Mouse (Mus musculus): ENCODE data around the gene Pvrig. TPM values are rescaled to one million over a fixed set of nuclear protein-coding genes. Genes with fewer than 3 reads are reported as not detected.
"Not testable (repeated sequence)": the region's sequence is repeated elsewhere in the genome, so short reads cannot be mapped to it uniquely, and the experiment has no call there.

Pvrig gene
- not detected in 2 replicates for total RNA-seq (2015; ENCODE audit: low replicate concordance)
- total RNA-seq (2017; ENCODE audit: low replicate concordance): not detected in 2 replicates

DNA sequence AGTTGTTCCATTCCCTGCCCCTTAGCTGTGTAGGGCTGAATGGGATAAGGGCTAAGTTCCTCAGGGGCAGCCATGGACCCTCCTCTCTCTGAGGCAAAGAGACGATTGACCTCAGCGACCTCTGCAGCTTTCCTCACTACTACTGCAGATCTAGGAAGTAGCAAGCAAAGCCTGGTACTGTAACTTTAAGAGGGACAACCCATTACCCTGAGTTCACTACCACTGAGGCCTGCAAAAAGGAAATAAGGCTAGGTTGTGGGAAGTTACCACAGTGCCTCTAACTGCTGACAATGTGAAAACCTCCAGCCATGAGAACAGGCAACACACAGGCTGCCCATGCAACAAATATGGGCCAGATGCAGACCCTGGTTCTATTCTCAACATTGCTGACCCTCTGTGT, at the start of gene Pvrig:
TSS of gene Pvrig (plus strand) at position 301 of the 400 bp plus-strand sequence.
- no peak for ATAC-seq (replicated peaks; ENCODE audit: low FRiP score, poor library complexity, severe bottlenecking)

DNA sequence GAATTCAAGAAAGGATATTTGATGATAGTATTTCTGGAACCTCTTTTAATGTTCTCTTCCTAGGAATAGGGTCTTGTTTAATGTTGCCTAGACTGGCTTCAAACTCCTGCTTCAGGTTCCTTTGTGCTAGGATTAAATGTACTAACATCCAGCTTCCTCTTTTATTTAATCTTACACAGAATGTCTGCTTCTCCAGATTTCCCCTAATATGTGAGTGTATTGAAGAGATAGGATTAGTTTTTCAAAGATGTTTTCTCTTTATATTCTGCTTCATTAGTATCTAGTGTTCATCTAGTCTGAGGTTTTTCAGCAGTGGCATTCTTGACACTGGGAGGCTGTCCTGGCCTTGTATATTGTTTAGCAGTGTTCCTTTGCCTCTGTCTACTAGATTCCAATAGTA, 47.6 kb upstream of the Pvrig start:
- ATAC-seq (replicated peaks; ENCODE audit: low FRiP score, poor library complexity, severe bottlenecking): no peak

DNA sequence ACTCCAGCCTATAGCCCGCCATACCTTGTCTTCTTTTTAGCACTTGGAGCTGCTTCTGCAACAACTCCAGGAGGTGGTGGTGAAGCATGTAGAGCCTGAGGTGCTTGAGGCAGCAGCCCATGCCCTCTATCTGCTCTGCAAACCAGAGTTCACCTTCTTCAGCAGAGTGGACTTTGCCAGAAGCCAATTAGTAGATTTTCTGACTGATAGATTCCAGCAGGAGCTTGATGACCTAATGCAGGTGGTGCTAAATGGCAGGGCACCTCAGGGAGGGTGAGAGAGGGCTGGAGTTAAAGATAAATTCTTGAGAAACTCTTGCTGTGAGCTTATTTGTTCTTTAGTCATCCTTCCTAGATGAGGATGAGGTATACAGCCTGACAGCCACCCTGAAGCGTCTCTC, 42.1 kb upstream of the Pvrig start:
- no peak for ATAC-seq (replicated peaks; ENCODE audit: low FRiP score, poor library complexity, severe bottlenecking)

DNA sequence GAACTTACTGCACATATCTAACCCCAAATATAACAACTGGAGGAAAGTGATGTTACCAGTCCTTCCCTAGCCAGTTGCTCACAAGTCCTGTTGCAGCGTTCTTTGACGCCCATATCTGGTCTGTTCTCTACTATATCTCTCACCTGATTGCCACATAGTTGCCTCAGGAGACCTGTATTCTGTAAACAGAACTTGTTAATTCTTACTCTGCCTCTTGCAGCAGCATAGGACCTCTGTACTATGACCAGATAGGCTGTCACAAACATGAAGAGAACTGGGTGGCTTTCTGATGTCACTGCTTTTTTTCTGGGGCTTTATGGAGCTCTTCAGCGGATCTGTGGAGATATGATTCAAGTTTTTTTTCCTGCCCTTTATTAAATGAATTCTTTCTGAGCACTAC, 29.0 kb upstream of the Pvrig start:
- no peak for ATAC-seq (replicated peaks; ENCODE audit: low FRiP score, poor library complexity, severe bottlenecking)

DNA sequence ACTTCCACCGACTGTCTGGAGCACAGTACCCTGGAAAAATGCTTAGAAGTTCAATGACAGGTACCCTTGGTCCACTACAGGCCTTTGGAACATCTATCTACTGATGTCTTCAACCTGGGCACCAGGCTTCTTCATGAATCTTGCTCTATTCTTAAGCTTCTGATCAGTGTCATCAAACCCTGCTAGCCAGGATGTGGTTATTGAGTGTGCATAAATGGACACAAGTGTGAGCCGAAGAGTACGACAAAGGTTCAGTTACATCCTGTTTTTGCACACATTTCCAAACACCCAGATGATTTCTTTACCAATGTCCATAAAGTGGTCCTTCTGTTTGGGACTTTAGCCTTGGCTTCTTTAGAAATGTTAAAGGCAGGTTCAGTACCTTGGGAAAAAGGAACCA, 1.5 kb downstream of the Pvrig start:
- no peak for ATAC-seq (replicated peaks; ENCODE audit: low FRiP score, poor library complexity, severe bottlenecking)

DNA sequence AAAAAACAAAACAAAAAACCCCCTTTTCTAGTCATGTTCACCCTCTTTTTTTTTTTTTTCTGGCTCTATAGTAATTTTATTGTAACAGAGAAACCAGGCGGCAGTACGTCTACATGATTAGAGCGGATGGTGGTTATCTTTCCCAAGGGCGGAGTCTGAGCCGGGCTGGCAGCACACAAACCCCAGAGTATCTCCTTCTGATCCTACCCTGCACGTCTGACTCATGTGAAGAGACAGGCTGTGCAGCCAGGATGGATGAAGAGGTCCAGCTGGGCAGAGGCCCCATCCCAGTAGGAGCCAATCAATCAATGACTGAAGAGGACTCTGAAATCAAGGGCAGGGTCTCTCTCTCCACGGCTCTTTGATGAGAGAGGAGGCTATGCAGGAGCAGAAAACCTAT, 21.4 kb downstream of the Pvrig start:
- not testable (repeated sequence) for ATAC-seq (replicated peaks; ENCODE audit: low FRiP score, poor library complexity, severe bottlenecking)

DNA sequence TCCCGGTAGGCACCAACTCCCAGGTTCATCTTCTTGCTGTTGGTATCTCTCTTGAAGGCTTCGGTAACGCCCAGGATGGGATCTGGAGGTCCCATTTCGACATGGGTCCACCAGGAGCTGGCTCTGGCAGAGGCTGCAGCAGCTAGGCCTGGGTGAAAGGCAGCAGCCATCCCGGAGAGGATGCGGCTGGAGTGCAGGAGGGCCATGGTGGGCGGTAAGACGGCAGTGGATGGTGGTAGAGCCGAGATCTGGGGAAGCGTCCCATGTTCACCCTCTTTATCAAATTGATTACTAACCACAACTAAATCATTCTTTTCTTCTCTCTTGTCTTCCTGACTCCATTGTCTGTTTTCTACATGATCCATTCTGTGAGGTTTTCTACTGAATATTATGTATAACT, 23.6 kb downstream of the Pvrig start:
- peak; percentile 63; the same call in 1 of the 2 replicates for ATAC-seq (replicated peaks; ENCODE audit: low FRiP score, poor library complexity, severe bottlenecking)

Other genes with a start within 250 kb of the Pvrig start
- 14.7 and 16.6 TPM in 2 replicates for gene Zscan21, start 225.1 kb upstream of the Pvrig start, total RNA-seq (2015; ENCODE audit: low replicate concordance)
- gene Zscan21, start 225.1 kb upstream of the Pvrig start, total RNA-seq (2017; ENCODE audit: low replicate concordance): 5.7 and 12.6 TPM in 2 replicates
- 3.4 and 8.6 TPM in 2 replicates for gene Zfp113, start 186.2 kb upstream of the Pvrig start, total RNA-seq (2015; ENCODE audit: low replicate concordance)
- 2.0 and 4.1 TPM in 2 replicates for gene Zfp113, start 186.2 kb upstream of the Pvrig start, total RNA-seq (2017; ENCODE audit: low replicate concordance)
- 34.2 and 54.1 TPM in 2 replicates for gene Cops6, start 180.9 kb upstream of the Pvrig start, total RNA-seq (2015; ENCODE audit: low replicate concordance)
- 10.1 and 22.2 TPM in 2 replicates for gene Cops6, start 180.9 kb upstream of the Pvrig start, total RNA-seq (2017; ENCODE audit: low replicate concordance)
- 9.6 and 16.2 TPM in 2 replicates for gene Ap4m1, start 170.0 kb upstream of the Pvrig start, total RNA-seq (2015; ENCODE audit: low replicate concordance)
- gene Ap4m1, start 170.0 kb upstream of the Pvrig start, total RNA-seq (2017; ENCODE audit: low replicate concordance): 18.1 and 19.4 TPM in 2 replicates
- gene Mcm7, start 169.5 kb upstream of the Pvrig start, total RNA-seq (2015; ENCODE audit: low replicate concordance): 218 and 223 TPM in 2 replicates
- 304 and 424 TPM in 2 replicates for gene Mcm7, start 169.5 kb upstream of the Pvrig start, total RNA-seq (2017; ENCODE audit: low replicate concordance)
- gene Taf6, start 154.5 kb upstream of the Pvrig start, total RNA-seq (2015; ENCODE audit: low replicate concordance): 40.4 and 42.3 TPM in 2 replicates
- gene Taf6, start 154.5 kb upstream of the Pvrig start, total RNA-seq (2017; ENCODE audit: low replicate concordance): 21.8 and 30.3 TPM in 2 replicates
- gene Cnpy4, start 154.5 kb upstream of the Pvrig start, total RNA-seq (2015; ENCODE audit: low replicate concordance): 13.0 and 23.8 TPM in 2 replicates
- 23.5 and 29.3 TPM in 2 replicates for gene Cnpy4, start 154.5 kb upstream of the Pvrig start, total RNA-seq (2017; ENCODE audit: low replicate concordance)
- gene Mblac1, start 147.6 kb upstream of the Pvrig start, total RNA-seq (2015; ENCODE audit: low replicate concordance): 0.72 TPM in 1 of 2 replicates, not detected in the other
- gene Mblac1, start 147.6 kb upstream of the Pvrig start, total RNA-seq (2017; ENCODE audit: low replicate concordance): 0.53 and 1.4 TPM in 2 replicates
- gene Nxpe5, start 116.1 kb upstream of the Pvrig start, total RNA-seq (2015; ENCODE audit: low replicate concordance): 0.84 and 1.1 TPM in 2 replicates
- gene Nxpe5, start 116.1 kb upstream of the Pvrig start, total RNA-seq (2017; ENCODE audit: low replicate concordance): 0.39 TPM in 1 of 2 replicates, not detected in the other
- 22.3 and 26.4 TPM in 2 replicates for gene Lamtor4, start 86.5 kb upstream of the Pvrig start, total RNA-seq (2015; ENCODE audit: low replicate concordance)
- gene Lamtor4, start 86.5 kb upstream of the Pvrig start, total RNA-seq (2017; ENCODE audit: low replicate concordance): 4.6 and 5.4 TPM in 2 replicates
- gene BC037034, start 77.9 kb upstream of the Pvrig start, total RNA-seq (2015; ENCODE audit: low replicate concordance): 15.5 and 16.8 TPM in 2 replicates
- 7.6 and 8.9 TPM in 2 replicates for gene BC037034, start 77.9 kb upstream of the Pvrig start, total RNA-seq (2017; ENCODE audit: low replicate concordance)
- gene Gal3st4, start 69.1 kb upstream of the Pvrig start, total RNA-seq (2015; ENCODE audit: low replicate concordance): not detected in 2 replicates
- gene Gal3st4, start 69.1 kb upstream of the Pvrig start, total RNA-seq (2017; ENCODE audit: low replicate concordance): not detected in 2 replicates
- not detected in 2 replicates for gene Gm43720, start 62.0 kb upstream of the Pvrig start, total RNA-seq (2015; ENCODE audit: low replicate concordance)
- not detected in 2 replicates for gene Gm43720, start 62.0 kb upstream of the Pvrig start, total RNA-seq (2017; ENCODE audit: low replicate concordance)
- not detected in 2 replicates for gene Gpc2, start 62.0 kb upstream of the Pvrig start, total RNA-seq (2015; ENCODE audit: low replicate concordance)
- gene Gpc2, start 62.0 kb upstream of the Pvrig start, total RNA-seq (2017; ENCODE audit: low replicate concordance): 0.39 TPM in 1 of 2 replicates, not detected in the other
- gene Stag3, start 61.7 kb upstream of the Pvrig start, total RNA-seq (2015; ENCODE audit: low replicate concordance): 52.4 and 92.6 TPM in 2 replicates
- 51.5 and 56.2 TPM in 2 replicates for gene Stag3, start 61.7 kb upstream of the Pvrig start, total RNA-seq (2017; ENCODE audit: low replicate concordance)
- gene Zfp157, start 99.5 kb downstream of the Pvrig start, total RNA-seq (2015; ENCODE audit: low replicate concordance): 1.7 TPM in 1 of 2 replicates, not detected in the other
- 1.7 and 3.3 TPM in 2 replicates for gene Zfp157, start 99.5 kb downstream of the Pvrig start, total RNA-seq (2017; ENCODE audit: low replicate concordance)
- not detected in 2 replicates for gene 1700123K08Rik, start 222.8 kb downstream of the Pvrig start, total RNA-seq (2015; ENCODE audit: low replicate concordance)
- not detected in 2 replicates for gene 1700123K08Rik, start 222.8 kb downstream of the Pvrig start, total RNA-seq (2017; ENCODE audit: low replicate concordance)